Mouse (Mus musculus): ENCODE measurements around the gene Nudt19.
"Not testable (repeated sequence)": the region's sequence is repeated elsewhere in the genome, so short reads cannot be mapped to it uniquely, and the experiment has no call there.

Gene Nudt19

DNA sequence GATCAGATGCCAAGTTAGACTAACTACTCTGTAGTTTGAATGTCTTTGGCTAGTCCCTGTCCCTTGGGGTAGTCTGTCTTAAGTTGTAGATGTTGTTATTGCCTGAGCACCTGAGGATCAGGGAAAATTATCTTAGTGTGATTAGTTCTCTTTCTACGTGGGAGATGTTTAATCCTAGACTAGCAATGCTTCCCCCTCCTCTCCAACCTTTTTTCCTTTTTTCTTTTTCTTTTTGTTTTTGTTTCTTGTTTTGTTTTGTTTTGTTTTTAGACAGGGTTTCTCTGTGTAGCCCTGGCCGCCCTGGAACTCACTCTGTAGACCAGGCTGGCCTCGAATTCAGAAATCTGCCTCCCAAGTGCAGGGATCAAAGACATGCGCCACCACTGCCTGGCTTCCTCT is at the start of gene Nudt19:
TSS of gene Nudt19 (minus strand) at position 100 of the 399 bp plus-strand sequence.
- DNase-seq, result no peak

DNA sequence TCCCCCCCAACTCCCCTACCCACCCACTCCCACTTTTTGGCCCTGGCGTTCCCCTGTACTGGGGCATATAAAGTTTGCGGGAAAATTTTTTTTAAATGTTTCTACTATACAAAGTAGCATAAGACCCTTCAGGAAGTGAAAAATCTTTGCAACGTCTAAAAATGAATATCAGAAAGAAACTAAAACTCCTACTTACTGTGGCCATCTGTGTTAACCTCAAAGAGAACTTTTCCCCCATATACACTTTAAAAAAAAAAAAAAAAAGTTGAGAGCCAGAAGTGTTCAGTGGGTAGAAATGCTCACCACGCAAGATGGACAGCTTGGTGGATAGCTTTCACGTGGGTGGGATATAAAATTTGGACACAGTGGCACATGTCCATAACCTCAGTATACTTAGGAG is 46.7 kb upstream of the Nudt19 start:
- no peak for DNase-seq

DNA sequence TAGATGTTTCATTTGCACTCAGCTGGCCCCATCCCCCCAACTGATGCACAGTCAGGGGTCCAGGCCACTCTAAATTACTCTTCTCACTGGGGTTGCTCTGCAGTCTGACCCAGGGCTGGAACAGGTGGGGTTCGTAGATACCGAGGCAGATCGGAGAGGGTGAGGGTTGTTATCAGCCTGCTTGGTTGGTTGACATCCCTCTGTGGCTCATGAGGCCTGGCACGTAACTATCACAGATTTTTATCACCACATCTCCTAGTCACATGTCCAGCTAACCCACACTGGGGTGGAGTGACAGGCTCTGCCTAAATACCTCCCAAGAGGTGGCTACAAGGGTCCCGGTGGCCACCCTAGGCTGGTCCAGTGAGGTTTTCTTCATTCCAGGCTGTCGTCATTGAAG is 45.0 kb upstream of the Nudt19 start:
- DNase-seq, result no peak

DNA sequence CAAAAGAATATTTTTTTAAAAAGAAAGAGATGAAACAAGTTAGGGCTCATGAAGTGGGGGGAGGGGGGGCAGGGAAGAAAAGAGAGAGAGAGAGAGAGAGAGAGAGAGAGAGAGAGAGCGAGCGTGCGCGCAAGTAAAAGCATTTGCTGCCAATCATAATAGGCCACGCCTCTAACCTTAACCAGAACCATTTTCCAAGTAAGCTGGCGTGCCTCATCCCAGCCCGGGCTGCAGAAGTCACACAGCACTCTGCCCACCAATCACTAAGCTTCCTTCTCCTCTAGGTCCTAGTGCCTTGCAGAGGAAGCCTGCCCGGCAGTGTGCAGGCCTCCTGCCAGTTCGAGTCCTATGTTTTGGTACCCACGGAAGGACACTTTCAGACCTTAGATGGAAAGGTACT is 43.9 kb upstream of the Nudt19 start:
- no peak for DNase-seq

DNA sequence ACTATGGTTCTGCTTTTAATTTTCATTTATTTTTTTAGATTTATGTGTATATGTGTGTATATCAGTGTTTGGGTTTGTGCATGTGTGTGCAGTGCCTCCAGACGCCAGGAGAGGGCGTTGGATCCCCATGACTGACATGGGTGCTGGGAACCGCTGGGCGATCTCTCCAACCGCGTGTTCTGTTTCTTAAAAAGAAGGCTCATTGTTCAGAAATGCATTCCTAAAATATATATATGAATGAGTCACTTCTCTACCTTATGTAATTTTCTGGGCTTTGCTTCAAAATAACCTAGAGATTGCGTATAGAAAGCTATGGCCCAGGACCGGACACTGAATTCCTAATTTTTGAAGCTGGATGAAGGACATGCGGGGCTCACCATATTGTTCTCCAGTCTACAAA is 43.4 kb upstream of the Nudt19 start:
- DNase-seq, result no peak

DNA sequence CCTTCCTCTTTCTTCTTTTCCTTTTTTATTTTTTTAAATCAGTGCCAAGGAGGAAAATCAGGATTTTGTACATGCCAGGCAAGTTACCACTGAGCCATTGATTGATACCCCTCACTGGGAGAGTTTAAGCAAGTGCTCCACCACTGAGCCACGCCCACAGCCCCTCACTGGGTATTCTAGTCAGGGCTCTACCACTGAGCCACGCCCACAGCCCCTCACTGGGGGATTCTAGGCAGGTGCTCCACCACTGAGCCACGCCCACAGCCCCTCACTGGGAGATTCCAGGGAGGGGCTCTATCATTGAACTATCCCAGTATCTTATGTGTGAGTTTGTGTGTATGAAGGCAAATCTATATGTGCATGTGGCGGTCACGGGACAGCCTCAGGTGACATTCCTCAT is 38.2 kb upstream of the Nudt19 start:
- no peak for DNase-seq

DNA sequence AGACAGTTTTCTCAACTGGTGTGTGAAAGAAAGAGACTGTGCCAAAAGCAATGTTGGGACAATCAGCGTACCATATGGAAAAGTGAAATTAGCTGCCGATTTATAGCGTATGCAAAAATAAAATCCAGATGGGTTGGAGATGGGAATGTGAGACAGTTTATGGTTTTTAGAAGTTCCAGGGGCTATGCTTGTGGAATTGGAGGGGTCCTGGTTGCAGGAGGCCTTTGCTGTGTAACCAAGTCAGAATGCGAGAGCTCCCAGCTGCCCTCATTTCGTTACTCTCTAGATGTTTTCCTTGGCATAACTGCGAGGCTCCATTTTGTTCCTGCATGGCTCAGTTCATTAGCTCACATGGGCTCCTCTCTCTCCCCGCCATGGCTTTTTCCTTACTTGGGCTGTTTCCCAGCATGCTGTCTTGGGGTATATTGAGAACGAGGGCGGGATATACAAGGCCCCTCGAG is 34.7 kb upstream of the Nudt19 start:
- DNase-seq, result no peak

DNA sequence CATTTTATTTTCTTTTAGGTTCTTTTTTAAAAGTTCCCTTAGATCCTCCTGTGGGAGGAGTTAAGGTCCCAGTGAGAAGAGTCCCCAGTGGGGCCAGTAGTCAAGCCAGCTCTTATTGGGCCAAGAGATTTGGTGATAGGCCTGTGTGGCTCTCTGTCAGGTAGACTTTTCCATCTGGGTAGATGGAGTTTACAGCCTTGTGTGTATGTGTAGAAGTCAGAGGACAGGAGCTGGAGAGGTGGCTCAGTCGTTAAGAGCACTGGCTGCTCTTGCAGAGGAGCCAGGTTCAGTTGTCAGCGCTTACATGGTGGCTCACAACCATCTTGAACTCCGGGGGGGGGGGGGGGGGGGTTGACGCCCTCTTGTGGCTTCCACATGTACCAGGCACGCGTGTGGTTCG is 33.4 kb upstream of the Nudt19 start:
- no peak for DNase-seq

DNA sequence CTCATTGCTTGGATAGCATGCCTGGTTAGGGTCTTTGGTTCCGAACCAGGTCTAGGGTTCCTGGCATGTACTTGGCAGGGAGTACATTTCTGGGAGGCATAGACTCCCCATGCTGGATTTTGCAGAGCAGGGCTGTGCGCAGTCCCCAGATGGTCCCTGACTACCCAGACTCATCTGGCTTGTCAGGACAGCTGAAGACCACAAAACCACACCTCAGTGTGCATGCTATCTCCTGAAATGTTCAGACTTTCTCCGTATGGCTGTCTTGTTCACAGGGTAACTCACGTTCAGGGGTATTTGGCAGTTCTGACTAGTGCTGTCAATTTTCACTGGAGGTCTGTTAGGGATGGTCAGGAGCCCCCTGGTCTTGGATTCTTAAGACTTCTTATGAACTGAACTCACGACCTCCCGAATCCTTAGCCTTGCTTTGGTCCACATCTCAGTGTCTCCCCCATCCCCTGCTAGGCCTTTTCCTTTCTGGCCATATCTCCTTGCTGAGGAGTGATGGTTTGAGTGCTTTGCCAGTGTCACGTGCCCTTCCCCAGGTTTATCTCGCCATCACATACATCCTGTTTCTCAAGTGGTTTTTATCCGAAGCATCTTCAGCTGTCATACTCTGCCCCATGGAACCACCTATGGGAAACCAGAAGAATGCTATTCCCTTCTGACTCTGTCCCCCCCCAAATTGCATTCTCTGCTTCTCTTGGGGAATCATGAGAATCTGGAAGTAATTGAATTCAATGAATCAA is 32.8 kb upstream of the Nudt19 start:
- DNase-seq, result no peak

DNA sequence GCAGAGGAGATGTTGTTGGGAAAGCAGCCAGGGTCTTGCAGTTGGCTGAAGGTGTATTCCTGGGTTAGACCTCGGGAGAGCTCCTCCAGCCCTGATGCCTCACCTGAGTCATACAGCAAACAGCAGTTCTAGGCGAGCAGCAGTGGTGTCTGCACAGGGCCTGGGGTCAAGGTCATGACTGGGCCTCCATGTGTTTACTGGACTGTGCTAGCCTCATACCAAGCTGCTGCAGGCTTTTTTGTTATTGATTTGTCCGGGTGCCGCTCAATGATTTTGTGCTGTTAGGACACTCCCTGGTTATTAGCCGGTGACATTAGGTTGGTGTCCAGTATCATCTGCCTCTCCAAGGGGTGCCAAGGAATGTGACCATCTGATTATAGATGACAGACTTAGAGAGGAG is 31.6 kb upstream of the Nudt19 start:
- peak in 1 of 2 experiments; percentile 23 for DNase-seq

DNA sequence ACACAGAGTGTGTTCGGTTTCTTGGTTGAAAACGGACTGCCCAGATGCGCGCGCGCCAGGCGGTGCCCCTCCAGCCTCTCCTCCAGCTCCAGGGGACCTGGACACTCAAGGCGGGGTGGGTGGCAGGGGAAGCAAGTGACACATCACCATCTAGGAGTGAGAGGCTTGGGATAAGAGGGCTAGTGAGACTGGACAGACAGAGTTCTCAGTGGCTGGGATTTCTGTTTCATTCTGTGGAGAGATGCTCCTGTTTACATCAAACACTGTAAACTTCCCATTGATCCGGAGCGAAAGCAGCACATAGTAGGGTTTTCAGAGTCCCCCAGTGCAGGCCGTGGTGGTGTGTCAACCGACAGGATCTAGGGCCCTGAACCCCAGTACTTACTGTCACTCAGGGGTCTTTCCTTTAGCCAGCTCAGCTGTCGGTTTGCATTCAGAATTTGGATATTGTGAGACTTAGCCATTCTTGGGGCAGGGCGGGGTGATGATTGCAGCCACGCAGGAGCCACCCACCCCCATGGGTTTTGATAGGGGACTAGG is 30.9 kb upstream of the Nudt19 start:
- DNase-seq, result no peak

DNA sequence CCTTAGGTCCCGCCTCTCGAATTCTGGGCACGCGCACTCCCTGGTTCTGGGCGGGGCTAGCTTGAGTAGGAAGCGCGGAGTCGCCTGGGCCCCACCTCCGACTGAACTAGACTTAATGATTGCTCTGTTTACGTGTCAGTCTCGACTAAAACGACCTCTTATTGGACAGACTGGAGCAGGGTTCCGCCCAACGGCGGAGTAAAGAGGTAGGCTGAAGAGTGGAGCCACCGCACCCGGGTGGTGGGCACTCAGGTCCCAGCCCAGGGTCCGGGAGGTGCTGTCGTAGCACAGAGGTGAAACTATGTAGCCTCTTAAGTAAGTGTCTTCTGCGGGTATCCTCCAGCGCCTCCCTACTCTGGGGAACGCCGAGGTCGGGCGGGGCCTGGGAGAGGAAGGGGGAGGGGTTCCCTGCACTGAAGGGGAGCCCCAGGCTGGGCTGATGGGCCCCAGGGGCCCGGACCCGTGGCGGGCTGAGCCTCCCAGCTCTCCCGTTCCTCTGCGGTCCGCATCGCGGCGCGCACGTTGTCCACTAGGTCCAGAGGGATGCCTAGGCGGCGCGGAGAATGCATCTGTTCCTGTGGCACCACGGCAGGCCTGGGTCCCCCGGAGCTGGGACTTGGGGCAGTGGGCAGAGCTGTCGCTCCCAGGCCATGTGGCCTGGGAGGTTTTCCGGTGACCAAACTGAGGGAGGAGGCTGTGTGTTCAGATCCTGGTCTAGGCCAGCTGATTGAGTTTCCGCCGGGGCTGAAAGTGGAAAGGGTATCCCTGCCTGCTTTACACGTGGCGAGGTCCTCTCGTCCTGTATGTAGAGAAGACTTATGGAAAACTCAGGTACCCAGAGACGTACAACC is 30.2 kb upstream of the Nudt19 start, which contains the start of gene Ankrd27:
TSS of gene Ankrd27 (plus strand) at position 190 of the 851 bp plus-strand sequence.
- peak; percentile 97 for DNase-seq

DNA sequence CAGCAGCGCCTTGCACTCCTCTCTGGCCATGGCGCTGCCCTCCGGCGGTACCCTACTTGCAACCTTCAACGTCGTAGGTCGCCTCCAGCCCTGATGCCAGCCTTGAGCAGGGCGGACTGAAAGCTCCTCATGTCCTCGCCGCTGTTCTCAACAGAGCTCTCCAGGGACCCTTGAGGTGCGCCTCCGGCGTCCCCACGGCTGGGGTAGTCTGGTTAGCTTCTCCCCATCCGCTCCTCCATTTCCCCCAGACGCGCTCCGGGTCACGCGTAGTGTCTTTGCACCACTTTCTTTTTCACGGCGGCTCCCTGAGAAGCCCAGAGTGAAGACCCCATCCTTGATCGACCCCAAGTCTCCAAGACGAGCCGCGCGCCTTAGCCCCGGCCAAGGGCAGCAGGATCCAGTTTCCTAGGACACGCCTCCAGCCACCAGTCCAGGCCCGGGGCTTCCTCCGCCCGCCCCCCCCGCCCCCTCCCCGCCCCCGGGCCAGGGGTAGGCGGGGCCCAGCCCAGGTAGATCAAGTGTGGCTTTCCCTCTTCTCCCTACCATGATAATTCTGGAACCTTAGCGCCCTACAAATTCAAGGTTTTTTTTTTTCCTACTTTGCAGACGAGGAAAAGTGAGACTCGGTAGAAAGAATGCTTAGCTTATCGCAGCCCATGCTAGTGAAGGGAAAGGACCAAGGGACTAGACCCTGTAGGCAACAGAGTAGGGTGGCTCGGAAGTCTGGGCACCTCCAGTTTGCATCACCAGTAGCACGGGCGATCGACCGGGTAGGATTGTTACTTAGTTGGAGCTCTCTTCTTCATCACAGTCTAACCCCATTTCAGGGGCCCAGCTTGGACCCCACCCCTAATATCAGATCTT is 29.3 kb upstream of the Nudt19 start, which contains the start of gene Rgs9bp:
TSS of gene Rgs9bp (minus strand) at position 392 of the 864 bp plus-strand sequence.
- peak; percentile 75 to 80 for DNase-seq

DNA sequence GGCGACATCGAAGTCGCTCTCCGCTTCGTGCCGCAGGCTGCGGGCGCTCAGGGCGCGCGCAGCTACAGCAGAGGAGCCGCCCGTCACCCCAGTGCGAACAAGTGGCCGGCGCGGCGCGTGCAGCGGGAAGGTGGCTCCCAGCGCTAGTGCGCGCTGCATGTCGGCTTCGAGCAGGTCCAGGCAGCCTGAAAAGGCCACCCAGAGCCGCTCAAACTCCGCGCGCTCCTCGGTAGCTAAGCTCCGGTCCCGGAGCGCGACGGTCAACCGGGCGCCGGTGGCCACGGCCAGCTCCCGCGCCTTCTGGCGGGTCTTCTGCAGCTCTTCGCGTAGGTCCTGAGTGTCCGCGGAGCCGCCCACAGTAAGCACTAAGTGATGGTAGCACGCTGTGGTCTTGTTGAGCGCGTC is 28.7 kb upstream of the Nudt19 start:
- peak in 1 of 2 experiments; percentile 61 for DNase-seq

DNA sequence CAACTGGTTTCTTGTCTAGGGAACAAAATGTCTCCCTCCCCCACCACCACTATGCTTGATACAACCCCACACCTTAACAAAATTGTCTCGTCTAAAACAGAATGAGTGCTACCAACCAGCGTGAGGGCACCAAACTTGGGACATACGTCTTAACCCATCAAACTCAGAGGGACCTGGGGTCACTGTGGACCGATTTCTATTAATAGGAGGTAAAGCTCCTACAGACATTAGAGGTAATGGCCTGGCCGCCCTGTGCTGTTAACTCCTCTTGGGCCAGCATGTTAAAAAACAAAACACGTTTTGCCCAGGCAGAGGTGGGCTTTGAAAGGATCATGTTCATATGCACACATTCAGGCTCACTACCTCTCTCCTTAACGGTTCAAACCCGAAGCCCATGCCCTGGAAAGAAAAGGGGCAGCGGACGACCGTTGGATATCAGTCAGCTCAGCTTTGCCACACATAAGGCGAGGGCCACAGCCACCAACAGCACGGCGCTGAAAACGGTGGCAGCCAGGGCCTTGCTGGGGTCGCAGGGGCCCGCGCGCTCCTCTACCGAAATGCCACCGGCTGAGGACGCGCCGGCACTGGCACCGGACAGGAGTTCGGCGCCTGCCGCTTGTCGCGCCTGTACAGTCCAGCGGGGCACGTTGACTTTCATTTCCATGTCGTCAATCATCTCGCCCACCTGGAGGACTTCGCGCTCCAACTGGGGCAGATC is 28.1 kb upstream of the Nudt19 start:
- DNase-seq, result no peak

DNA sequence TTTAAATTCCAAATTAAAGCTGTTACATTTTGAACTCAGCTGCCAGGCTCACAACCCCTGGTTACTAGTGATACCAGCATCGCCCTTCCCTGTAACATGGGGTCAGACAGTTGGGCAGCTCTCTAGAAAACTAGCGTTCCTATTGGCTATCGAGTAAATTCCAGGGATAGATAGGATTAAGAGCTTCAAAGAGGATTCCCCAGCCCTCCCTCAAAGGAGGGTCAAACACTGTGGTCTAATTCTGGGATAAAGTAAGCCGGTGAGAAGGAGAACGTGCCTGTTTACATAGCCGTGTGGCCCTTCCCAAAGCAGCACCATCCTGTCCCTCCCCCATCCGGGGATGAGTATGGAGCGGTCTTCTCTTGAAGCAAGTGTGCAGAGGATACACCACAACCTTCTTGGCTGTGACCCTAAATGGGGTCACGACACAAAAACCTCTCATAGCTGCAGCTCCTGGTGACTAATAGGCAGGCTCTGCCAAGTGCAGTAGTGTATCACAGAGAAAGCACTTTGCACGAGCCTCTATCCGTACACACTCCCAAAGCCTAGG is 27.4 kb upstream of the Nudt19 start:
- no peak for DNase-seq

DNA sequence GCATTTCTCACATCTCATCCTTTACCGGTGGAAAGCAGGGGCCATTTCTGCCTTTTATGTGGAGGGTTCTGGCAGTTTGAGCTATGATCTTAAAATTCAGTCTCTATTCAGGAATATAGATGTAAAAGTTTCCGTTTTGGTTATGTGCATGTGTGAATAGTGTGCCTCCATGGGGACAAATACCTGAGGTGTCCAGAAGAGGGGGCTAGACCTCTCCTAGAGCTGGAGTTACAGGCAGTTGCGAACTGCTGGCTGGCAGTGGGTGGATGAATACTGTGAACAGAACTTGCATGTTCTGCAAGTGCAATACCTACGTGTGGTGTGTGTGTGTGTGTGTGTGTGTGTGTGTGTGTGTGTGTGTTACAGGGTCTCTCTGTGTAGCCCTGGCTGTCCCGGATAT is 26.6 kb upstream of the Nudt19 start:
- no peak for DNase-seq

DNA sequence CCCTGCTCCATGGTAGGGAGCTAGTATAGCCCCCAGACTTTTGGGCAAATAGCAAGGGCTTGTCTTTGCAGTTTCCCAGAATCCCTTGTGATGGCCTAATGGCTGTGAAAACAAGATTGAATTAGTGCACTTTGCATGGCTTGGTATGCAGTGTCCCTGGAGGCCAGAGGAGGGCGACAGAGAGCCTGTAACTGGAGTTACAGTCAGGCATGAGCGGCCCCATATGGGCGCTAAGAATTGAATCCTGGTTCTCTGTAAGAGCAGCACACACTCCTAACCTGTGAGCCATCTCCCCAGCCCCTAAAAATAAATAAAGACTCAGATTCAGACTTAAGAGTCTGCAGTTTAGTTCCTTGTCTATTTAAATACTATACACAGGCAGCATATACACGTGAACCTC is 23.7 kb upstream of the Nudt19 start:
- DNase-seq, result peak; percentile 41 to 82

DNA sequence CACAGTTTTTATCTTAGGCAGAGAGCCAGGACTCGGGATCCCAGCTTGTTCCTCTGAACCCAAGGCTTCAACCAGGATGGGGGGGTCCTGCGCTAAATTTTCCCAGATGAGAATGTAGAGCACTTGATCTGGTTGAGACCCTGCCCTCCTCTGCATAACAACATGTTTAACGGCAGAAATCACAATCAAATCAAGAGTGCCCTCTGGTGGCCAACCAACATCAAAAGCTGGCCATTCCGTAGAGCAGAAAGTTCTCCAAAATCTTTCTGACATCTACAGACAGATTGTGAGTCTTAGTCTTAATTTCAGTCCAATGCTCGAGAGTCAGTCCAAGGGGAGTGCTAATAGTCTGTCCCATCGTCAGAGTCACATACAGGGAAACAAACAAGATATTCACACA is 14.8 kb upstream of the Nudt19 start:
- DNase-seq, result peak in 1 of 2 experiments; percentile 24

DNA sequence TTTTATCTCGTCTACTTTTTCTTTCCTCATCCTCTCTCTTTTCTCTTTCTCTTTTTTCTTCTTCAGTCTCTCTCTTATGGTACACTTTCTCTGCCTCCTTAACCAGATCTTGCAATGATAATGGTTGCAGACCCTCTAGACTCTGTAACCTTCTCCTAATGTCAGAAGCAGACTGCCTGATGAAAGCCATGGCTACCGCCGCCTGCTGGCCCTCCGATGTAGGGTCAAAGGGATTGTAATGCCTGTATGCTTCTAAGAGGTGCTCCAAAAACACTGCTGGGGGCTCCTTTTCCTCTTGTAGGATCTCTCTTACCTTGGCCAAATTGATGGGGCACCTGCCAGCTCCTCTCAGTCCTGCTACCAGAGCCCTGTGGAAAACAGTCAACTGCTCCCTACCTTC is 13.6 kb upstream of the Nudt19 start:
- DNase-seq, result not testable (repeated sequence)

DNA sequence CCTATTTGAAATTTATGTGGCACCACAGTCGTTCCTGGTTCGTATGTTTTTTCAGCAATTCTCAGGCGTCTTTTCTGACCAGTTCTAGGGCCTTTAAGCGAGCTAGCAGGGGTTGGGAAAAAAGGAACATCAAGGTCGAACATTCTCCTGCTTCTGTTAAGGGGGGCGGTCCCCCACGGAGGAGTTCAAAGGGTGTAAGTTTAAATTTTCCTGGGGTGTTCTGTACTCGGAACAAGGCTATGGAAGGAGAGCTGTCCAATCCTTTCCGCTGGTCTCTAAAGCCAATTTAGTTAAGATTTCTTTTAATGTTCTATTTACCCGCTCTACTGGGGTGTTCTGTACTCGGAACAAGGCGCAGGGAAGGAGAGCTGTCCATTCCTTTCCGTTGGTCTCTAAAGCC is 9.9 kb upstream of the Nudt19 start:
- peak; percentile 42 to 45 for DNase-seq

DNA sequence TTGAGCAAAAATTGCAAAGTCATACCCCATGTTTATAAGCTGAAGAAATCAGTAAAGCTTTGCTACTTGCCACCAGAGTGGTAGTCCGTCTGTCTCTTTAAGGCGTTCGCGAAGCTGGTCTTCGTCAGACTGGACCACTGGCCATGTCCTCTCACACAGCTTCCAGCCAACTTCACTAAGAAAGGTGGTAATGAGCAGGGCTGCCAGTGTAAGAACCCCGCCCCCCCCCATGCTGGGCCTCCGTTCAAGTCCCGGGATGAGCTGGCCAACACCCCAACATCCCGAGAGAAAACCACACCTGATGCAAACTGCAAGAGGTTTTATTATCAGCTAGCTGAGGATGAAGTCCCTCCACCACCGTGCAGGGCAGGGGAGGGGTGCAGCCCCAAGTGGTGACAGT is 8.8 kb upstream of the Nudt19 start:
- peak in 1 of 2 experiments; percentile 53 for DNase-seq
